Mouse (Mus musculus) thymus, postnatal 36 days (tissue): ENCODE measurements around the gene Gm8797.
"Not testable (repeated sequence)": the region's sequence is repeated elsewhere in the genome, so short reads cannot be mapped to it uniquely, and the experiment has no call there.

Source experiments
- DNase-seq, 2 experiments: peaks; one replicate each; pipeline ENCODE4 v3.0.0; 2022; ENCODE audit warnings: mixed read lengths in 2 of 2

Gm8797 gene

DNA sequence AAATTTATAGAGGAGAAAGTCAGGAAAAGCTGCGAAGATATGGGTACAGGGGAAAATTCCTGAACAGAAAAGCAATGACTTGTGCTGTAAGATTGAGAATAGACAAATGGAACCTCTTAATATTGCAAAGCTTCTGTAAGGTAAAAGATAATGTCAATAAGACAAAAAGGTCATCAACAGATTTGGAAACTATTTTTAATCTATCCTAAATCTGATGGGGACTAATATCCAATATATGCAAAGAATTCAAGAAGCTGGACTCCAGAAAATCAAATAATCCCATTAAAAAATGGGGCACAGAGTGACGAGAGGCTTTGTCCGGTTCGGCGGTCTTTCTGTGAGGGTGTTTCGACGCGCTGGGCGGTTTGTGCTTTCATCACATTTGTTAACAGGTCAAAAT lies at the start of gene Gm8797:
Gm8797 (plus strand) TSS at position 301 of the 400 bp plus-strand sequence.
- not testable (repeated sequence) for DNase-seq

- no peak for DNase-seq
Observed at GRCm38 (mm10) chr3:5714481-5714880, 36.1 kb upstream of the Gm8797 start.

DNA sequence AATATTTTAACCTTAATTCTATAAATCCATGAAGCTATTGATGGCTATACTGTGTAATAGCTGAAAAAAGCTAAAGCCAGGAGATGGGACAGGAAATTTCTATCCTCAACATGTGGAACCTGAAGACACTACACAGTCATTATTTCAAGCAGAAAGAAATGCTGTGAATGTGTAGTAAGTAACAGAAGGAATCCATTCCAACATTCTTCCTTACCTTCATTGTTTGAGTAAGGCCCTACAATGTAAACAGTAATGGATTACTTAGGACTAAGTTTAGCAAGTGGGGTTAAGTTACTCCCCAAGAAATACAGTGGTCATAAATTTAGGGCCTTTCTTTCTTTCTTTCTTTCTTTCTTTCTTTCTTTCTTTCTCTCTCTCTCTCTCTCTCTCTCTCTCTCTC lies 17.7 kb upstream of the Gm8797 start:
- DNase-seq: no peak

DNA sequence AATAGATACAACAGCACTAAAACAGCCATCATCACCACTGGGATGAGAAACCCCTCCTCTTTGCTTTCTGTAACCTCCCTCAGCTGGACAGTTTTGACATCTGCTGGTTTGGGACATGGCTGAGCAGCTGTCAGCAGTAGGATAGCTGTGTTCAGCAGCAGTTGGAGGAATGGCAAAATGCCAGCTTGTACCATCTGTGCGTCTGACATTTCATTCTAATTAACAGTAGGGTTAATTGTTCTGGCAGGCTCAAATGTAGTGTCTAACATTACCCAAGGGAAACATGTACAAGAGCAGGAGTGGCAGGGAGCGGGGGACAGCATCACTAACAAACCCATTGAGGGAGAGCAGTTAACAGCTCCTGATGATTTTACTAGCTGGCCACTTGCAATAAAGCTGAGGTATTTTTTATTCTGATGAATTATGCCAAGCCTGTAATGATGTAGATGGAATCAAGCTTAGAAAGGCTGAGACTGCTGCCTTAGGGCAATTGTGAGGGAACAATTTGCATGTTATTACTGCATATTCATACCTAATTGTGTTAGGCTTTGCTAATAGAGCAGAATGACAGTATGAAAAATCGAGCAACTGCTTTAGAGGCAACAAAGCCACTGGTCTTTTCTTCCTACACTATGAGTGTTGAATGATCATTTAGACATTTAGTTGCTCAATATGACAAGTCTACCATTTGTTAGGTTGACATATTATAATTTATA lies 4.3 kb downstream of the Gm8797 start:
- DNase-seq: no peak

- no peak for DNase-seq
Observed at GRCm38 (mm10) chr3:5766256-5766655, 15.7 kb downstream of the Gm8797 start.

- DNase-seq: no peak
Observed at GRCm38 (mm10) chr3:5776894-5777293, 26.3 kb downstream of the Gm8797 start.
